ENCODE assay signal across 8 mouse cellular contexts in the genomic region with DNA sequence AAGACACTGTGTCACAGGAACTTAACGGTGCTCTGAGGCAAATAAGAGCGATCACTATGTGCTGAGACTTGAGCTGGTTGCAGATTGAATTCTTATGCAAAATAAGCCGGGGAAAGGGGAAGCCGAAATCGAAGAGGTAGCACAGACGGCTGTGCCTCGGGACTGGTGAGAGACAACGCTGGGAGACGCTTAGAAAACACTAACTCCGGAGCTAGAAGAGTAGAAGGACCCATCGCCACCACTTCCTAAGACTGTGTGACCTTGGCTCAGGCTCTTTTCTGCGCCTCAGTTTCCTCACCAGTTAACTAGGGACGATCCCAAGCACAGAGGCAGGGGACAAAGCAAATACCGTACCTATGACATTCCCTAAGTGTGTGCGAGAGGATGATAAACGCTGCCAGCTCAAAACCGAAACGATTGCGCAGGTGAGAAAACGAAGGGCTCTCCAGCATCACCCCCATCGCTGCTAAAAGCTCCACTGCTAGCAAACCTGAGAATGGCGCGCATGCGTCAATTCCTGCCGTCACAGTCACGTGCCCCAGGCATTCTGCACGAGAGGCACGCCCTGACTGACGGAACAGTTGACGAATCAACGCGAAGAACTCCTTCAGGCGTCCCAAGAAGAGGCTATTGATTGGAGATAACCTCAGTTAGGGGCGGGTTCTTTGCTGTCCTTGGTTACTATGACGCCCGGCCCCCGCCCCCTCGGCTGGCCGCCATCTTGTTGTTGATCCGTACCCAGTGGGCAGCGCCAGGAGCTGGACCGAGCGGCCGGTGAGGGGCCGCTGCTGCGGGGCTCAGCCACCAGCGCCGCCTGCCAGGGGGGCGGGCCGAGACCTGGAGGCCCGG. TPM values are rescaled to one million over a fixed set of nuclear protein-coding genes. Genes with fewer than 3 reads are reported as not detected.
DNase-seq lines count a peak whose midpoint lies in the region; ATAC-seq lines count a peak whose summit lies in the region.

A gene (plus strand): TSS at position 580 of the 849 bp plus-strand sequence.

- ATAC-seq in CD4-positive, CD25-positive, alpha-beta regulatory T cell, adult 4 months = peak; percentile 99
- ATAC-seq in heart, embryonic 14.5 days (ENCODE audit: insufficient number of reproducible peaks, insufficient read depth, low FRiP score, low read depth) = peak; percentile 96
- peak; percentile 96 for ATAC-seq in liver, embryonic 13.5 days (ENCODE audit: low read depth)
- ATAC-seq in stomach, embryonic 16.5 days (ENCODE audit: insufficient read depth, low FRiP score) = peak; percentile 100

- H3K4me1 ChIP-seq in heart, embryonic 14.5 days (ENCODE audit: control insufficient read depth in 2 of 2, insufficient read depth in 2 of 2, low read length in 2 of 2) = peaks cover 4 to 24% of the 10 kb centered on the region in 2 experiments
- peaks cover 44% of the 10 kb centered on the region for H3K4me1 ChIP-seq in liver, embryonic 13.5 days (replicated peaks)
- H3K4me1 ChIP-seq in stomach, embryonic 16.5 days (ENCODE audit: control insufficient read depth, insufficient read depth, low read length) = peaks cover 11% of the 10 kb centered on the region; the same call in 1 of the 2 replicates

- peak; percentile 100 for DNase-seq in c-Kit-negative CD71-positive TER-119-positive erythroid progenitor cells, embryonic 14.5 days (ENCODE audit: low read depth, low spot score)
- peak; percentile 100 for DNase-seq in fibroblast of lung, adult 2 months (ENCODE audit: low read depth)
- DNase-seq in kidney, postnatal 14 days = peak; percentile 100
- DNase-seq in liver, embryonic 13.5 days = peak; percentile 100
- peak; percentile 99 for DNase-seq in neural tube, embryonic 10.5 days (ENCODE audit: extremely low spot score, low spot score)

- peak within 1 kb of the TSS; percentile 85 to 89 for H3K27ac ChIP-seq in heart, embryonic 14.5 days (replicated peaks in 1 of 2; ENCODE audit: control insufficient read depth in 1 of 2, insufficient read depth in 1 of 2, low read depth in 2 of 2, low read length in 2 of 2)
- peak within 1 kb of the TSS; percentile 97 for H3K27ac ChIP-seq in liver, embryonic 13.5 days
- H3K27ac ChIP-seq in stomach, embryonic 16.5 days (ENCODE audit: low read length) = peak within 1 kb of the TSS; percentile 91

- WGBS in heart, embryonic 14.5 days = under 1% methylated on average over 50 of the region's 51 CpGs
- under 1% methylated on average over 51 of the region's 51 CpGs for WGBS in liver, embryonic 13.5 days (ENCODE audit: insufficient replicate concordance)
- under 1% methylated on average over 51 of the region's 51 CpGs for WGBS in stomach, embryonic 16.5 days

- H3K36me3 ChIP-seq in heart, embryonic 14.5 days (ENCODE audit: control insufficient read depth, insufficient read depth, low read length) = no peaks in the 10 kb centered on the region
- H3K36me3 ChIP-seq in liver, embryonic 13.5 days = peaks cover 8% of the 10 kb centered on the region; the same call in 1 of the 2 replicates
- no peaks in the 10 kb centered on the region for H3K36me3 ChIP-seq in stomach, embryonic 16.5 days (ENCODE audit: control insufficient read depth, insufficient read depth, low read length)

- H3K9me3 ChIP-seq in heart, embryonic 14.5 days (ENCODE audit: control insufficient read depth, low read length) = no peaks in the 10 kb centered on the region
- no peaks in the 10 kb centered on the region for H3K9me3 ChIP-seq in liver, embryonic 13.5 days (replicated peaks)
- no peaks in the 10 kb centered on the region for H3K9me3 ChIP-seq in stomach, embryonic 16.5 days (replicated peaks; ENCODE audit: control insufficient read depth, low read length)

- peak within 1 kb of the TSS; percentile 90 for H3K9ac ChIP-seq in heart, embryonic 14.5 days (ENCODE audit: low read length)
- H3K9ac ChIP-seq in liver, embryonic 13.5 days = peak within 1 kb of the TSS; percentile 99
- H3K9ac ChIP-seq in stomach, embryonic 16.5 days (ENCODE audit: low read length) = peak within 1 kb of the TSS; percentile 99

- peak within 1 kb of the TSS; percentile 94 for H3K4me2 ChIP-seq in heart, embryonic 14.5 days (ENCODE audit: low read length)
- H3K4me2 ChIP-seq in liver, embryonic 13.5 days = peak within 1 kb of the TSS; percentile 89
- peak within 1 kb of the TSS; percentile 92 for H3K4me2 ChIP-seq in stomach, embryonic 16.5 days (ENCODE audit: low read depth, low read length)

- peak within 1 kb of the TSS; percentile 72 to 92 for H3K4me3 ChIP-seq in heart, embryonic 14.5 days (ENCODE audit: control insufficient read depth in 1 of 2, insufficient read depth in 1 of 2, low read depth in 1 of 2, low read length in 2 of 2)
- H3K4me3 ChIP-seq in liver, embryonic 13.5 days (replicated peaks) = peak within 1 kb of the TSS; percentile 95
- peak within 1 kb of the TSS; percentile 85 for H3K4me3 ChIP-seq in stomach, embryonic 16.5 days (replicated peaks; ENCODE audit: low read length)

- no peaks in the 10 kb centered on the region for H3K27me3 ChIP-seq in heart, embryonic 14.5 days (ENCODE audit: control insufficient read depth, insufficient read depth, low read length)
- H3K27me3 ChIP-seq in liver, embryonic 13.5 days = 0 out of 2 replicates have a peak, but pooled peaks cover 4% of the 10 kb centered on the region
- H3K27me3 ChIP-seq in stomach, embryonic 16.5 days (ENCODE audit: control insufficient read depth, insufficient read depth, low read length) = no peaks in the 10 kb centered on the region

RNA-seq across cellular contexts. Expression of the gene that starts here (rescaled TPM):
- 100 to 1,000 TPM in 1 of 2 experiments, 10 to 100 TPM in 1; 65.9 to 118 TPM for polyA plus RNA-seq in CD4-positive, CD25-positive, alpha-beta regulatory T cell, adult 4 months (2017; shearing (Covaris generic))
- polyA plus RNA-seq in heart, embryonic 14.5 days (2014; fragmentation: Nextera tagmentation; extraction: Ambion mirVana) = 21.9 and 22.5 TPM in 2 replicates
- 29.3 and 30.9 TPM in 2 replicates for polyA plus RNA-seq in liver, embryonic 13.5 days (2015; fragmentation: Nextera tagmentation; extraction: Ambion mirVana)
- 50.5 and 50.6 TPM in 2 replicates for polyA plus RNA-seq in stomach, embryonic 16.5 days (2015; fragmentation: Nextera tagmentation; extraction: Ambion mirVana)

Comparison
In these comparisons a context has a peak if more than half of its experiments do, and no peak if none do; other contexts are left out.
1. Peak in every context shown above with its lines: DNase-seq, ATAC-seq, H3K4me3 ChIP-seq and H3K27ac ChIP-seq.